Mouse (Mus musculus) neural tube, embryonic 11.5 days (tissue): ENCODE data around the gene Nr4a2. TPM values are rescaled to one million over a fixed set of nuclear protein-coding genes. Genes with fewer than 3 reads are reported as not detected.

ENCODE experiments used
- ATAC-seq: fragments of 200-750 bp; cut with Nextera tagmentation; 2 replicates; pipeline ENCODE4 v1.8.0; 2017; ENCODE audit warnings: moderate number of reproducible peaks, mild to moderate bottlenecking, moderate TSS enrichment, moderate library complexity; ENCODE audit not compliant: insufficient read depth, low FRiP score, low TSS enrichment
- DNase-seq: peaks from one replicate; pipeline ENCODE4 v3.0.0-alpha.2; 2015; ENCODE audit warnings: low spot score
- H3K27ac ChIP-seq: fragments of 300-500 bp; sonication (generic); 2 replicates; pipeline ENCODE4 v1.5.1; 2014; ENCODE audit warnings: low read depth, mild to moderate bottlenecking, low read length
- H3K27me3 ChIP-seq: fragments of 300-500 bp; sonication (generic); 2 replicates; pipeline ENCODE4 v1.6.1; 2014; ENCODE audit warnings: mild to moderate bottlenecking, low read length, mixed read lengths; ENCODE audit not compliant: control insufficient read depth, insufficient read depth
- H3K36me3 ChIP-seq: fragments of 300-500 bp; sonication (generic); 2 replicates; pipeline ENCODE4 v1.6.1; 2014; ENCODE audit warnings: mild to moderate bottlenecking, low read length, moderate library complexity, mixed read lengths; ENCODE audit not compliant: control insufficient read depth, insufficient read depth
- H3K4me1 ChIP-seq: fragments of 300-500 bp; sonication (generic); 2 replicates; pipeline ENCODE4 v1.6.1; 2014; ENCODE audit warnings: low read length, mixed read lengths; ENCODE audit not compliant: control insufficient read depth, insufficient read depth
- H3K4me2 ChIP-seq: fragments of 300-500 bp; sonication (generic); 2 replicates; pipeline ENCODE4 v1.6.1; 2014; ENCODE audit warnings: low read depth, mild to moderate bottlenecking, moderate library complexity
- H3K4me3 ChIP-seq: fragments of 300-500 bp; sonication (generic); 2 replicates; pipeline ENCODE4 v1.5.1; 2014; ENCODE audit warnings: low read depth, low read length
- H3K9ac ChIP-seq: fragments of 300-500 bp; sonication (generic); 2 replicates; pipeline ENCODE4 v1.6.1; 2014; ENCODE audit warnings: mild to moderate bottlenecking, low read length
- H3K9me3 ChIP-seq: fragments of 300-500 bp; sonication (generic); 2 replicates; pipeline ENCODE4 v1.6.1; 2016; ENCODE audit warnings: low read length; ENCODE audit not compliant: control insufficient read depth
- WGBS: fragments of 180-500 bp; shearing (Covaris S2); extraction: QIAGEN DNeasy Blood & Tissue Kit; methylation state at CpG from one replicate; pipeline ENCODE4 v1.1.7; 2014; 5-methylcytosine and 5-hydroxymethylcytosine counted together
- polyA plus RNA-seq: library from polyadenylated mRNA; unstranded; fragments of >200 nt; fragmentation: Nextera tagmentation; extraction: Ambion mirVana; gene quantifications from 2 replicates; pipeline ENCODE4 v1.2.1, GENCODE M21; 2014

Gene Nr4a2
- polyA plus RNA-seq, 1 experiment from 2014 or later, result 6.1 TPM

- H3K4me2 ChIP-seq, result no peak overlapping the region
- H3K9me3 ChIP-seq, result no peaks in the 10 kb centered on the region
- ATAC-seq, result no peak
- H3K36me3 ChIP-seq, result no peaks in the 10 kb centered on the region
- no peak for DNase-seq
- no peak overlapping the region for H3K27ac ChIP-seq
- WGBS, result 6% methylated on average over 7 of the region's 7 CpGs
- 0 out of 2 replicates have a peak, but pooled peaks cover 4% of the 10 kb centered on the region for H3K4me1 ChIP-seq
- H3K9ac ChIP-seq, result no peak overlapping the region
- no peak overlapping the region for H3K4me3 ChIP-seq
- peaks cover 95% of the 10 kb centered on the region for H3K27me3 ChIP-seq
These were observed 15.4 kb downstream of the Nr4a2 start for GRCm38 (mm10) chr2:57108349-57108930.

- Histone ChIP-seq H3K27me3 (peaks cover 96% of the 10 kb centered on the region), H3K27ac (no peak overlapping the region), H3K4me2 (no peak overlapping the region), H3K4me3 (no peak overlapping the region), H3K4me1 (peaks cover 8% of the 10 kb centered on the region), H3K9me3 (no peaks in the 10 kb centered on the region), H3K36me3 (no peaks in the 10 kb centered on the region), H3K9ac (no peak overlapping the region)
- DNase-seq (no peak), ATAC-seq (no peak)
- WGBS, result 5% methylated on average over 7 of the region's 7 CpGs
These were observed 18.4 kb downstream of the Nr4a2 start for GRCm38 (mm10) chr2:57105401-57105800.

GRCm38 (mm10) chr2:57104731-57105130, 19.1 kb downstream of the Nr4a2 start:
- H3K27me3 ChIP-seq, result peaks cover 94% of the 10 kb centered on the region
- H3K4me1 ChIP-seq, result peaks cover 8% of the 10 kb centered on the region
- ATAC-seq (no peak), DNase-seq (no peak)
- 4% methylated on average over 8 of the region's 8 CpGs for WGBS
- no peaks in the 10 kb centered on the region for H3K9me3 ChIP-seq
- H3K9ac ChIP-seq, result no peak overlapping the region
- no peak overlapping the region for H3K4me3 ChIP-seq
- H3K4me2 ChIP-seq, result no peak overlapping the region
- H3K36me3 ChIP-seq, result no peaks in the 10 kb centered on the region
- no peak overlapping the region for H3K27ac ChIP-seq

- under 1% methylated on average over 26 of the region's 26 CpGs for WGBS
- H3K27me3 ChIP-seq, result peaks cover 87% of the 10 kb centered on the region
- H3K27ac ChIP-seq, result no peak overlapping the region
- H3K36me3 ChIP-seq, result no peaks in the 10 kb centered on the region
- DNase-seq (no peak), ATAC-seq (no peak)
- H3K4me1 ChIP-seq, result peaks cover 8% of the 10 kb centered on the region
- no peak overlapping the region for H3K4me2 ChIP-seq
- H3K9ac ChIP-seq, result no peak overlapping the region
- no peaks in the 10 kb centered on the region for H3K9me3 ChIP-seq
- H3K4me3 ChIP-seq, result no peak overlapping the region
These were observed 19.8 kb downstream of the Nr4a2 start for GRCm38 (mm10) chr2:57103845-57104660.

GRCm38 (mm10) chr2:57102856-57103844, 20.7 kb downstream of the Nr4a2 start:
- Histone ChIP-seq H3K27me3 (peaks cover 78% of the 10 kb centered on the region), H3K4me2 (peak overlapping the region; percentile 52), H3K36me3 (no peaks in the 10 kb centered on the region), H3K9ac (no peak overlapping the region), H3K4me1 (peaks cover 8% of the 10 kb centered on the region), H3K9me3 (no peaks in the 10 kb centered on the region), H3K27ac (no peak overlapping the region), H3K4me3 (peak overlapping the region; percentile 33)
- DNase-seq, result peak; percentile 39
- WGBS, result under 1% methylated on average over 36 of the region's 37 CpGs
- no peak for ATAC-seq

GRCm38 (mm10) chr2:57102091-57102855, 21.5 kb downstream of the Nr4a2 start:
- 1% methylated on average over 49 of the region's 51 CpGs for WGBS
- DNase-seq (peak; percentile 42), ATAC-seq (0 out of 2 replicates have a peak, but pooled peaks have one; percentile 20)
- Histone ChIP-seq H3K27me3 (peaks cover 71% of the 10 kb centered on the region), H3K4me2 (peak overlapping the region; percentile 52), H3K4me3 (peak overlapping the region; percentile 33), H3K27ac (no peak overlapping the region), H3K9ac (no peak overlapping the region), H3K36me3 (no peaks in the 10 kb centered on the region), H3K9me3 (no peaks in the 10 kb centered on the region), H3K4me1 (peaks cover 8% of the 10 kb centered on the region)

GRCm38 (mm10) chr2:57100241-57100640, 23.6 kb downstream of the Nr4a2 start:
- Histone ChIP-seq H3K27ac (no peak overlapping the region), H3K4me2 (no peak overlapping the region), H3K4me1 (peaks cover 8% of the 10 kb centered on the region), H3K27me3 (peaks cover 53% of the 10 kb centered on the region), H3K4me3 (no peak overlapping the region), H3K36me3 (no peaks in the 10 kb centered on the region), H3K9ac (no peak overlapping the region), H3K9me3 (no peaks in the 10 kb centered on the region)
- DNase-seq (no peak), ATAC-seq (no peak)
- 83% methylated on average over 3 of the region's 3 CpGs for WGBS

GRCm38 (mm10) chr2:57072452-57072851, 51.4 kb downstream of the Nr4a2 start:
- no peaks in the 10 kb centered on the region for H3K9me3 ChIP-seq
- no peak overlapping the region for H3K4me2 ChIP-seq
- H3K4me1 ChIP-seq, result no peaks in the 10 kb centered on the region
- ATAC-seq, result no peak
- no peak overlapping the region for H3K27ac ChIP-seq
- H3K9ac ChIP-seq, result no peak overlapping the region
- WGBS, result 83% methylated on average over 9 of the region's 9 CpGs
- H3K36me3 ChIP-seq, result no peaks in the 10 kb centered on the region
- no peaks in the 10 kb centered on the region for H3K27me3 ChIP-seq
- H3K4me3 ChIP-seq, result no peak overlapping the region
- no peak for DNase-seq
